Mouse (Mus musculus) lung, embryonic 15.5 days (tissue): Measurements from ENCODE around the gene Il12rb1. TPM values are rescaled to one million over a fixed set of nuclear protein-coding genes. Genes with fewer than 3 reads are reported as not detected.
"Not testable (repeated sequence)": the region's sequence is repeated elsewhere in the genome, so short reads cannot be mapped to it uniquely, and the experiment has no call there.

Experiments used
- ATAC-seq: fragments of 200-750 bp; cut with Nextera tagmentation; 2 replicates; pipeline ENCODE4 v1.8.0; 2017; ENCODE audit warnings: moderate number of reproducible peaks, borderline replicate concordance; ENCODE audit not compliant: low FRiP score, low TSS enrichment; ENCODE audit errors: extremely low read depth
- H3K27ac ChIP-seq: fragments of 300-500 bp; sonication (generic); 2 replicates; pipeline ENCODE4 v1.5.1; 2015; ENCODE audit warnings: moderate library complexity, mild to moderate bottlenecking, inconsistent platforms
- H3K27me3 ChIP-seq: fragments of 300-500 bp; sonication (generic); 2 replicates; pipeline ENCODE4 v1.6.1; 2015; ENCODE audit warnings: inconsistent platforms
- H3K36me3 ChIP-seq: fragments of 300-500 bp; sonication (generic); 2 replicates; pipeline ENCODE4 v1.6.1; 2015; ENCODE audit warnings: inconsistent platforms
- H3K4me1 ChIP-seq: fragments of 300-500 bp; sonication (generic); 2 replicates; pipeline ENCODE4 v1.6.1; 2015; ENCODE audit warnings: inconsistent platforms
- H3K4me2 ChIP-seq: fragments of 300-500 bp; sonication (generic); 2 replicates; pipeline ENCODE4 v1.6.1; 2015; ENCODE audit warnings: inconsistent platforms, mild to moderate bottlenecking, moderate library complexity
- H3K4me3 ChIP-seq: fragments of 300-500 bp; sonication (generic); 2 replicates; pipeline ENCODE4 v1.5.1; 2015; ENCODE audit warnings: mild to moderate bottlenecking, inconsistent platforms
- H3K9ac ChIP-seq: fragments of 300-500 bp; sonication (generic); 2 replicates; pipeline ENCODE4 v1.6.1; 2015; ENCODE audit warnings: inconsistent platforms
- H3K9me3 ChIP-seq: fragments of 300-500 bp; sonication (generic); 2 replicates; pipeline ENCODE4 v1.6.1; 2016; ENCODE audit warnings: inconsistent platforms
- WGBS: fragments of 180-500 bp; shearing (Covaris S2); methylation state at CpG from one replicate; pipeline ENCODE4 v1.1.7; 2015; 5-methylcytosine and 5-hydroxymethylcytosine counted together
- polyA plus RNA-seq: library from polyadenylated mRNA; unstranded; fragments of >200 nt; fragmentation: Nextera tagmentation; extraction: Ambion mirVana; gene quantifications from 2 replicates; pipeline ENCODE4 v1.2.1, GENCODE M21; 2015

Il12rb1 gene
- polyA plus RNA-seq, 1 experiment from 2014 or later = 0.27 TPM

GRCm38 (mm10) chr8:70821399-70821962 lies 13.2 kb downstream of the Il12rb1 start:
- ATAC-seq = no peak; the same call in 1 of the 2 replicates
- Histone ChIP-seq H3K9ac (no peak overlapping the region), H3K4me3 (no peak overlapping the region), H3K4me1 (peaks cover 29% of the 10 kb centered on the region), H3K9me3 (no peaks in the 10 kb centered on the region), H3K4me2 (no peak overlapping the region), H3K27me3 (peaks cover 26% of the 10 kb centered on the region), H3K27ac (no peak overlapping the region), H3K36me3 (no peaks in the 10 kb centered on the region)
- 17% methylated on average over 30 of the region's 30 CpGs for WGBS

GRCm38 (mm10) chr8:70821992-70822391 lies 13.7 kb downstream of the Il12rb1 start:
- H3K27ac ChIP-seq = no peak overlapping the region
- peaks cover 24% of the 10 kb centered on the region for H3K4me1 ChIP-seq
- H3K27me3 ChIP-seq = peaks cover 20% of the 10 kb centered on the region
- H3K4me3 ChIP-seq = no peak overlapping the region
- H3K4me2 ChIP-seq = no peak overlapping the region
- no peak overlapping the region for H3K9ac ChIP-seq
- no peaks in the 10 kb centered on the region for H3K36me3 ChIP-seq
- 34% methylated on average over 11 of the region's 11 CpGs for WGBS
- ATAC-seq = no peak
- H3K9me3 ChIP-seq = no peaks in the 10 kb centered on the region

GRCm38 (mm10) chr8:70822594-70822993 lies 14.3 kb downstream of the Il12rb1 start:
- H3K4me1 ChIP-seq = peaks cover 21% of the 10 kb centered on the region
- peaks cover 15% of the 10 kb centered on the region; the same call in 1 of the 2 replicates for H3K27me3 ChIP-seq
- H3K4me3 ChIP-seq = not testable (repeated sequence)

GRCm38 (mm10) chr8:70823802-70824201 lies 15.6 kb downstream of the Il12rb1 start:
- peaks cover 12% of the 10 kb centered on the region; the same call in 1 of the 2 replicates for H3K27me3 ChIP-seq
- H3K4me3 ChIP-seq = no peak overlapping the region
- WGBS = 84% methylated on average over 7 of the region's 7 CpGs
- no peaks in the 10 kb centered on the region for H3K36me3 ChIP-seq
- no peak overlapping the region for H3K9ac ChIP-seq
- no peak overlapping the region for H3K4me2 ChIP-seq
- H3K9me3 ChIP-seq = no peaks in the 10 kb centered on the region
- H3K4me1 ChIP-seq = peaks cover 21% of the 10 kb centered on the region
- ATAC-seq = no peak
- no peak overlapping the region for H3K27ac ChIP-seq

More at GRCm38 (mm10) chr8:70822594-70822993, 14.3 kb downstream of the Il12rb1 start:
- not testable (repeated sequence) for H3K4me2 ChIP-seq, H3K36me3 ChIP-seq, H3K9ac ChIP-seq, ATAC-seq, H3K27ac ChIP-seq, H3K9me3 ChIP-seq
- 76% methylated on average over 3 of the region's 3 CpGs for WGBS

- Histone ChIP-seq H3K27me3 (0 out of 2 replicates have a peak, but pooled peaks cover 4% of the 10 kb centered on the region), H3K36me3 (no peaks in the 10 kb centered on the region), H3K9ac (no peak overlapping the region), H3K4me1 (peaks cover 10% of the 10 kb centered on the region), H3K4me2 (no peak overlapping the region), H3K4me3 (no peak overlapping the region), H3K27ac (no peak overlapping the region), H3K9me3 (no peaks in the 10 kb centered on the region)
- 78% methylated on average over 8 of the region's 8 CpGs for WGBS
- ATAC-seq = no peak
These were observed 17.6 kb downstream of the Il12rb1 start for GRCm38 (mm10) chr8:70825816-70826215.

GRCm38 (mm10) chr8:70827010-70827409 lies 18.8 kb downstream of the Il12rb1 start:
- Histone ChIP-seq H3K36me3 (no peaks in the 10 kb centered on the region), H3K4me2 (no peak overlapping the region), H3K9ac (no peak overlapping the region), H3K4me1 (peaks cover 2% of the 10 kb centered on the region), H3K4me3 (no peak overlapping the region), H3K27me3 (no peaks in the 10 kb centered on the region), H3K27ac (no peak overlapping the region), H3K9me3 (no peaks in the 10 kb centered on the region)
- WGBS = 96% methylated on average over 2 of the region's 2 CpGs
- ATAC-seq = no peak

- H3K4me1 ChIP-seq = peaks cover 5% of the 10 kb centered on the region; the same call in 1 of the 2 replicates
- H3K27ac ChIP-seq = no peak overlapping the region
- 80% methylated on average over 1 of the region's 1 CpGs for WGBS
- ATAC-seq = no peak
- no peaks in the 10 kb centered on the region for H3K9me3 ChIP-seq
- no peak overlapping the region for H3K4me3 ChIP-seq
- no peaks in the 10 kb centered on the region for H3K27me3 ChIP-seq
- no peak overlapping the region for H3K4me2 ChIP-seq
- H3K9ac ChIP-seq = no peak overlapping the region
- no peaks in the 10 kb centered on the region for H3K36me3 ChIP-seq
These were observed 19.5 kb downstream of the Il12rb1 start for GRCm38 (mm10) chr8:70827796-70828195.

GRCm38 (mm10) chr8:70831517-70831916 lies 23.3 kb downstream of the Il12rb1 start:
- ATAC-seq = no peak
- H3K9me3 ChIP-seq = no peaks in the 10 kb centered on the region
- no peak overlapping the region for H3K9ac ChIP-seq
- no peak overlapping the region for H3K4me2 ChIP-seq
- WGBS = 65% methylated on average over 8 of the region's 8 CpGs
- H3K36me3 ChIP-seq = no peaks in the 10 kb centered on the region
- no peaks in the 10 kb centered on the region for H3K27me3 ChIP-seq
- H3K27ac ChIP-seq = no peak overlapping the region
- H3K4me1 ChIP-seq = peaks cover 17% of the 10 kb centered on the region; the same call in 1 of the 2 replicates
- no peak overlapping the region for H3K4me3 ChIP-seq

GRCm38 (mm10) chr8:70832371-70832770 lies 24.1 kb downstream of the Il12rb1 start:
- Histone ChIP-seq H3K27ac (0 out of 2 replicates have a peak overlapping the region, but pooled peaks have one; percentile 53), H3K27me3 (no peaks in the 10 kb centered on the region), H3K9me3 (no peaks in the 10 kb centered on the region), H3K36me3 (no peaks in the 10 kb centered on the region), H3K4me2 (no peak overlapping the region), H3K4me3 (no peak overlapping the region), H3K9ac (no peak overlapping the region), H3K4me1 (peaks cover 17% of the 10 kb centered on the region; the same call in 1 of the 2 replicates)
- ATAC-seq = no peak
- 67% methylated on average over 11 of the region's 11 CpGs for WGBS

- H3K4me2 ChIP-seq = no peak overlapping the region
- WGBS = 39% methylated on average over 9 of the region's 9 CpGs
- no peak overlapping the region for H3K4me3 ChIP-seq
- H3K4me1 ChIP-seq = peaks cover 17% of the 10 kb centered on the region; the same call in 1 of the 2 replicates
- H3K9me3 ChIP-seq = no peaks in the 10 kb centered on the region
- no peaks in the 10 kb centered on the region for H3K27me3 ChIP-seq
- ATAC-seq = no peak
- no peaks in the 10 kb centered on the region for H3K36me3 ChIP-seq
- H3K27ac ChIP-seq = peak overlapping the region; percentile 53
- no peak overlapping the region for H3K9ac ChIP-seq
These were observed 24.8 kb downstream of the Il12rb1 start for GRCm38 (mm10) chr8:70833018-70833482.

- no peak for ATAC-seq
- Histone ChIP-seq H3K4me2 (no peak overlapping the region), H3K4me3 (no peak overlapping the region), H3K9me3 (no peaks in the 10 kb centered on the region), H3K36me3 (no peaks in the 10 kb centered on the region), H3K4me1 (peaks cover 22% of the 10 kb centered on the region), H3K27me3 (no peaks in the 10 kb centered on the region), H3K27ac (peak overlapping the region; percentile 53), H3K9ac (no peak overlapping the region)
- 39% methylated on average over 15 of the region's 15 CpGs for WGBS
These were observed 25.3 kb downstream of the Il12rb1 start for GRCm38 (mm10) chr8:70833520-70833919.

- Histone ChIP-seq H3K27ac (no peak overlapping the region), H3K4me2 (no peak overlapping the region), H3K9ac (no peak overlapping the region), H3K4me3 (no peak overlapping the region), H3K9me3 (no peaks in the 10 kb centered on the region), H3K27me3 (no peaks in the 10 kb centered on the region), H3K36me3 (no peaks in the 10 kb centered on the region), H3K4me1 (peaks cover 26% of the 10 kb centered on the region)
- WGBS = 94% methylated on average over 3 of the region's 3 CpGs
- ATAC-seq = no peak
These were observed 25.8 kb downstream of the Il12rb1 start for GRCm38 (mm10) chr8:70834071-70834470.
